Mouse (Mus musculus) lung, adult 2 months (tissue): ENCODE data around the gene Slc2a9.

Experiments
- CTCF ChIP-seq: fragments of 200-500 bp; IDR thresholded peaks from 2 replicates; pipeline ENCODE4 v1.5.1; 2011; ENCODE audit warnings: mild to moderate bottlenecking, low read length, control low read depth; ENCODE audit not compliant: insufficient read depth
- POLR2A ChIP-seq: fragments of 200-500 bp; IDR thresholded peaks from 2 replicates; pipeline ENCODE4 v1.6.1; 2011; ENCODE audit warnings: low read depth, mild to moderate bottlenecking, control low read depth, low read length, borderline replicate concordance; ENCODE audit errors: extremely low read depth

GRCm38 (mm10) chr5:38388857-38389256 is 114.1 kb downstream of the Slc2a9 start:
- TF ChIP-seq POLR2A (no peak), CTCF (no peak)
